Mouse (Mus musculus) megakaryocyte, embryonic 14.5 days (primary cell): ENCODE data around the gene Eid2. TPM values are rescaled to one million over a fixed set of nuclear protein-coding genes. Genes with fewer than 3 reads are reported as not detected.
"Not testable (repeated sequence)": the region's sequence is repeated elsewhere in the genome, so short reads cannot be mapped to it uniquely, and the experiment has no call there.

Experiments used
- H3K27me3 ChIP-seq: replicated peaks from 2 replicates; pipeline ENCODE3; 2012; ENCODE audit warnings: inconsistent platforms
- H3K36me3 ChIP-seq: replicated peaks from 2 replicates; pipeline ENCODE3; 2012; ENCODE audit warnings: low read length, inconsistent platforms, mixed read lengths
- H3K4me1 ChIP-seq: 2 replicates; pipeline ENCODE4 v1.6.1; 2012; ENCODE audit warnings: inconsistent platforms
- H3K4me3 ChIP-seq: replicated peaks from 2 replicates; pipeline ENCODE3; 2012; ENCODE audit warnings: moderate library complexity, mild to moderate bottlenecking, inconsistent platforms
- H3K9me3 ChIP-seq: 2 replicates; pipeline ENCODE4 v1.6.1; 2012; ENCODE audit warnings: inconsistent platforms
- FLI1 ChIP-seq: IDR thresholded peaks from 2 replicates; pipeline ENCODE4 v1.6.1; 2012; ENCODE audit warnings: low read length, inconsistent platforms, mixed read lengths
- GATA1 ChIP-seq: IDR thresholded peaks from 3 replicates; pipeline ENCODE4 v1.6.1; 2012; ENCODE audit warnings: mixed read lengths, low read length, inconsistent platforms, borderline replicate concordance
- polyA plus RNA-seq: library from polyadenylated mRNA; stranded (reverse); fragments of >175 nt; gene quantifications from 2 replicates; pipeline ENCODE4 v1.2.3, GENCODE M21; 2012; ENCODE audit warnings: low replicate concordance; ENCODE audit not compliant: insufficient read depth

Eid2 gene
- polyA plus RNA-seq = 8.1 and 12.2 TPM in 2 replicates

DNA sequence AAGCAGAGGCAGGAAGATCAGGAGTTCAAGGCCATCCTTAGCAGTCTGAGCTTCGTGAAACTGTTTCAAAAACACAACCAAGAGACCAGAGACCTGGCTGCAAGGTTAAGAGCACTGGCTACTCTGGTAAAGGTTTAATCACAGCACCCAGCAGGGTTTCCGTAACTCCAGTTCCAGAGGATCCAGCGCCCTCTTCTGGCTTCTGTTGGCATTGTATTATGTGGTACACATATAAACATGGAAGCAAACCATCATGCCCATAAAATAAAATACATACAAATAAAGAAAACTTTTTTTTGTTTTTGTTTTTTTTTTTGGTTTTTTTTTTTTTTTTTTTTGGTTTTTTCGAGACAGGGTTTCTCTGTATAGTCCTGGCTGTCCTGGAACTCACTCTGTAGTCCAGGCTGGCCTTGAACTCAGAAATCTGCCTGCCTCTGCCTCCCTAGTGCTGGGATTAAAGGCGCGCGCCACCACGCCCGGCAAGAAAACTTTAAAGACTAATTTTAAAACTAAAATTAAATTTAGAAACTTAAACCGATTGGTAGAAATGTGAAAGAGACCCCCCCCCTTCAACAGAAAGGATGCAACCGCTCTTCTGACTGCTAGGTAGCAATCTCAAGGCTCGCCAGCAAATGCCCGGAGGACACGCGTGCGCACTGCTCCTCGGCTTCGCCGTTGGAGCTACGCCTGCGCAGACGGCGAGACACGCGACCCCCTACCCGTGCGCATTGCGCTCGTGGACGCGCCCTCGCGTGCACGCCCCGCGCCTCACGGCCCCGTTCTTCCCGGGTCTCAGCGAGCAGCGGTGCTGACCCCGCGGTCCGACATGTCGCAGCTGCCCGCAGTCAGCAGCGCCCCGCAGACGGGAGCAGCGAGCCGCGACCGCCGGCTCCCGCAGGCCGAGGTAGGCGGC lies at the start of gene Eid2:
Eid2 (plus strand) TSS at position 753 of the 913 bp plus-strand sequence.
- Histone ChIP-seq H3K4me3 (peak within 1 kb of the TSS; percentile 95), H3K9me3 (peaks cover 6% of the 10 kb centered on the region; the same call in 1 of the 2 replicates), H3K27me3 (peaks cover 28% of the 10 kb centered on the region), H3K36me3 (no peaks in the 10 kb centered on the region), H3K4me1 (peaks cover 13% of the 10 kb centered on the region)
- TF ChIP-seq FLI1 (no peak), GATA1 (no peak)

DNA sequence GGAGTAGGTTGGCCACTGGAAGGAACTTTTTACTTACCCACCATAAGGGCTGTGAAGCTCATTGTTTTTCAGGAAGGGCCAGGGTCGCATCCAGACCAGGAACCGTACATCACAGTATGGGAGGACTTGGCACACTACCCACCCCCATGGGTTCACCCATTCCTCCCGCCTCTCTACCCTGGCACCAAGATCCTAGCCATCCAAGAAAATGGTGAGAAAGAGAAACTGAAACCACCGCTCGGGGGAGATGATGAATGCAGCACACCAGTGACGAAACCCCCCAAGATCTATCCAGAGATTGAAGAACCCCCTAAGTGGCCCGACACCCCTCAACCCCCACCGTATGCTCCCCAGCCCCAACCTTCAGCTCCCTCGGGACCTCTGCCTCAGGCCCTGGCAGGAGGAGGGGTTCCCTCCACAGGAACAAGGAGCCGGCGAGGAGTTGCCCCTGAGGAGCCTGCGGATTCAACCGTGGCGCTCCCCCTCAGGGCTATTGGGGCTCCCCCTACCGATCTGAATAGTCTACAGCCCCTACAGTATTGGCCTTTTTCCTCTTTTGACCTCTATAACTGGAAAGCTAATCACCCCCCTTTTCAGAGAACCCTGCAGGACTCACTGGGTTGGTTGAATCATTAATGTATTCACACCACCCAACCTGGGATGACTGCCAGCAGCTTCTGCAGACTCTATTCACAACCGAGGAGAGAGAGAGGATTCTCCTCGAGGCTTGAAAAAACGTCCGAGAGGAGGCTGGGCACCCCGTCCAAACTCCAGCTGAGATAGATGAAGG lies 48.5 kb upstream of the Eid2 start:
- not testable (repeated sequence) for H3K9me3 ChIP-seq, H3K27me3 ChIP-seq, H3K36me3 ChIP-seq, H3K4me3 ChIP-seq
- peaks cover 11% of the 10 kb centered on the region for H3K4me1 ChIP-seq

DNA sequence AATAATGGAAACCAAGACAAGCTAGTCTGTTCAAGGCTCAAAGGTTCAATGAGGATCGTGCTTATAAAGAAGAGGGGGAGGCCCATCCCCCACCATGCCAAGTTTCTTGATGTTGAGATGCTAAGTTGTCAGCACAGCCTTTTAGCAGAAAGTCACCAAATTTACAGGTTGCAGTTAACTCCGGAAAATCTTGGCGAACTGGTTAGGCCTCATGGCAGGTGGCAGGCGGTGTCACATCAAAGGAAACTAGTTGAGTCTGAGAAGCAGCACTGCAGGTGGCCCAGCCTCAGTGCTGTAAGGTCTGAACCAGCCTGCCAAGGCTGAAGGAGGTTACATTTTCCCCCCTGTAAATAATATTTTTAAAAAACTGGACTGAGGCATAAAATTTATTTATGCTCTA lies 40.8 kb upstream of the Eid2 start:
- H3K4me1 ChIP-seq, H3K27me3 ChIP-seq, H3K36me3 ChIP-seq, H3K4me3 ChIP-seq: not testable (repeated sequence)
- peaks cover 21% of the 10 kb centered on the region for H3K9me3 ChIP-seq

DNA sequence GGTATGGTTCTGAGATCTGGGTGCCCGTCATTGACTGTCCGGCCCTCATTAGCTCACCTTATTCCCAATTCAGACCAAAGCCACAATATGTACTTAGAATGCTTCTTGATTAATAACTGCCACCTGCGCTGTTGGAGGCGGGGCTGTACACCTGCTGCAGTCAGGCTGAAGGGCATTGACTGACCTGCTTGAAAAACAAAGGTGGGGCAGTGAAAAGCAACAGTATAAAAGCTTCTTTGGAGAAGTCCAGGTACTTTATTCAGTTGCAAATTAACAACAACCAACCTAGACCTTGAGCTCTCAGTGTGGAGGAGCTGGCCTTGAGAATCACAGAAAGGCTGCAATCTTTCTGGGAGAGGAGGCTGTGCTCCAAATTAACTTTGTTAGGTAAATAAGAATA lies 40.3 kb upstream of the Eid2 start:
- not testable (repeated sequence) for H3K4me3 ChIP-seq, H3K27me3 ChIP-seq, H3K36me3 ChIP-seq, H3K4me1 ChIP-seq
- H3K9me3 ChIP-seq = peaks cover 19% of the 10 kb centered on the region

GRCm38 (mm10) chr7:28243943-28244342 lies 23.7 kb upstream of the Eid2 start:
- H3K27me3 ChIP-seq, H3K4me1 ChIP-seq, H3K36me3 ChIP-seq, H3K4me3 ChIP-seq: not testable (repeated sequence)
- peaks cover 42% of the 10 kb centered on the region for H3K9me3 ChIP-seq

- Histone ChIP-seq H3K9me3 (peaks cover 29% of the 10 kb centered on the region), H3K36me3 (no peaks in the 10 kb centered on the region), H3K4me3 (no peak overlapping the region), H3K27me3 (no peaks in the 10 kb centered on the region), H3K4me1 (no peaks in the 10 kb centered on the region)
- no peak for TF ChIP-seq GATA1
- no peak for TF ChIP-seq FLI1
These were observed 18.7 kb upstream of the Eid2 start for GRCm38 (mm10) chr7:28248957-28249356.

DNA sequence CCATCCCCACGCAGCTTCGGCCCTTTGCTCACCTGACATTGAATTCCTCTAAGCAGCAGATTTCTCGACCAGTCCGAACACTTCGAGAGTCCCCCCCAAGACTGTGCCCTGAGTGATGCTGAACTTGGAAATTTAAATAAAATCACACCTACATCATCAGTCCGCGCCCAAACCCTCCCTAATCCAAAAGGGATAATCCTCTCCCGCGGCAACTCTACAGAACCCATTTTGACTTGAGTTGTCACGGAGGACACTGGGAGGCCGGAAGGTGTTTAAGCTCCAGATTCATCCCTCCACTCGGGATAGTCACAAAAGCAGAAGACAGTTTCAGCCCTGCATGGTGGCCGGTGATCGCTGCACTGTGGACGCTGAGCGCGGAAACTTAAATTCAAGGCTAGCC lies 15.7 kb upstream of the Eid2 start:
- Histone ChIP-seq H3K4me1 (no peaks in the 10 kb centered on the region), H3K4me3 (no peak overlapping the region), H3K36me3 (no peaks in the 10 kb centered on the region), H3K9me3 (peaks cover 23% of the 10 kb centered on the region), H3K27me3 (no peaks in the 10 kb centered on the region)
- TF ChIP-seq GATA1 (no peak), FLI1 (no peak)

DNA sequence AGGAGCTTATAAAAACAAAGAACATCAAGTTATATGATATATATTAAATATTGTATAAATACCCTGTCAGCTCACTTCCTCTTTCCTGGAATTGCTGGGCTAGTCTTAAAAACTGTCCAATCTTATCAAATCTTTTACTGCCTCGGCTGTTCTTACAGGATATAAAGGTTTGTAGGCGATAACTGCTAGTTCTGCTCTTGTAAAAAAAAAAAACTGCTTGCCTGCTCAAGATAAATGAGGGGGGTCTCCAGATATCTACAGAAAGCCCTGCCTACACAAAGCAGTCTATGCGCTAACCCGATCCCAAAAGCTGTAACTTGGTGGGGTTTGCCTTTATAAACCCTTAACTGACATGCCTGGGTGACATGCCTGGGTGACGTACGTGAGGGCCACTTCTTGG lies 13.1 kb upstream of the Eid2 start:
- Histone ChIP-seq H3K4me1 (no peaks in the 10 kb centered on the region), H3K4me3 (no peak overlapping the region), H3K36me3 (no peaks in the 10 kb centered on the region), H3K27me3 (no peaks in the 10 kb centered on the region), H3K9me3 (peaks cover 7% of the 10 kb centered on the region)
- TF ChIP-seq FLI1 (no peak), GATA1 (no peak)

DNA sequence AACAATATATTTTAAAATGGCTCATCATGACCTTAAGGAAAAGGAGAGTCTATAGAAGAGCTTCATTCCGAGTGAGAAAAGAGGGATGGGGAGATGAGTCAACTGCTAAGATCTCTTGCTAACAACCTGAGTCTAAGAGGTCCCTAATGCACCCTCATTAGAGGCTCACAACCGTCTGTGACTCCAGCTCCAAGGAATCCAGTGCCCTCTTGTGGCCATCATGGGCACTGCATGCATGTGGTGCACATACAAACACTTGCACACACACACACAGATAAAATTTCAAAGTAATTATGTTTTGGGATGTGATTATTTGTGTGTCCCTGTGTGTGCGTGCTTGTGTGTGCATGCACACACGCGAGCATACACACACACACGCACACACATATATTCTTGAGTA lies 12.2 kb upstream of the Eid2 start:
- Histone ChIP-seq H3K36me3 (no peaks in the 10 kb centered on the region), H3K27me3 (no peaks in the 10 kb centered on the region), H3K9me3 (peaks cover 7% of the 10 kb centered on the region), H3K4me3 (no peak overlapping the region), H3K4me1 (no peaks in the 10 kb centered on the region)
- no peak for TF ChIP-seq FLI1
- no peak for TF ChIP-seq GATA1

DNA sequence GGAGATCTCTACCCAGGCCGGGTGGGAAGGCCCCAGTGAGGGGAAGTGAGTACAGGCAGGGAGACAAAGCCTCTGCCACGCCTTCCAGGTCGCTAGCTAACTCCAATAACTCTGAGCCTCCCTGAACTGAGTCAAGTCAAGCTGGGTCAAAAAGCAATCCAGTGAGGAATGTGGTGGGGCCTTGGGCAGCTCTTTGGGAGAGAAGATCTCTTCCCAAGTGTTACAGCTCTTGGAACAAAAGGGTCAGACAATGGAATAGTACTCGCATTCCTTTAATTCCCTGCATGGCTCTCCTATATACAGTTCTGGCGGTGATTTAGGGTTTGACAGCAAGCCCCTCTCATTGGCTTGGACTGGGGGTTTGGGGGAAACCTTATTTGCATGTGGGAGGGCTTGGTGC lies 4.8 kb upstream of the Eid2 start:
- Histone ChIP-seq H3K4me1 (peaks cover 4% of the 10 kb centered on the region), H3K36me3 (no peaks in the 10 kb centered on the region), H3K9me3 (peaks cover 3% of the 10 kb centered on the region; the same call in 1 of the 2 replicates), H3K4me3 (no peak overlapping the region), H3K27me3 (peaks cover 18% of the 10 kb centered on the region)
- TF ChIP-seq FLI1 (no peak), GATA1 (no peak)
